Mouse (Mus musculus): Measurements from ENCODE around the gene Baz2b.

The Baz2b gene

GRCm38 (mm10) chr2:60209703-60210651 is at the start of gene Baz2b, which contains the start of gene March7:
Gene Baz2b, minus strand, starts transcription at chr2:60209839.
Gene March7, plus strand, starts transcription at chr2:60209887.
- no peak for DNase-seq (ENCODE audit: extremely low read depth, low read depth)

GRCm38 (mm10) chr2:60259186-60259585 is 49.5 kb upstream of the Baz2b start:
- no peak for DNase-seq (ENCODE audit: extremely low read depth, low read depth)

- no peak for DNase-seq (ENCODE audit: extremely low read depth, low read depth)
Observed at GRCm38 (mm10) chr2:60256751-60257150, 47.1 kb upstream of the Baz2b start.

- DNase-seq (ENCODE audit: extremely low read depth, low read depth), result no peak
Observed at GRCm38 (mm10) chr2:60253506-60253905, 43.9 kb upstream of the Baz2b start.

- DNase-seq (ENCODE audit: extremely low read depth, low read depth), result no peak
Observed at GRCm38 (mm10) chr2:60252782-60253181, 43.1 kb upstream of the Baz2b start.

- no peak for DNase-seq (ENCODE audit: extremely low read depth, low read depth)
Observed at GRCm38 (mm10) chr2:60234506-60234905, 24.9 kb upstream of the Baz2b start.

- DNase-seq (ENCODE audit: extremely low read depth, low read depth), result no peak
Observed at GRCm38 (mm10) chr2:60233147-60233546, 23.5 kb upstream of the Baz2b start.

- DNase-seq (ENCODE audit: extremely low read depth, low read depth), result peak; percentile 35
Observed at GRCm38 (mm10) chr2:60230361-60230760, 20.7 kb upstream of the Baz2b start.

GRCm38 (mm10) chr2:60228470-60228869 is 18.8 kb upstream of the Baz2b start:
- no peak for DNase-seq (ENCODE audit: extremely low read depth, low read depth)

GRCm38 (mm10) chr2:60223489-60223888 is 13.8 kb upstream of the Baz2b start:
- DNase-seq (ENCODE audit: extremely low read depth, low read depth), result no peak

- no peak for DNase-seq (ENCODE audit: extremely low read depth, low read depth)
Observed at GRCm38 (mm10) chr2:60221954-60222353, 12.3 kb upstream of the Baz2b start.

- DNase-seq (ENCODE audit: extremely low read depth, low read depth), result no peak
Observed at GRCm38 (mm10) chr2:60221236-60221635, 11.6 kb upstream of the Baz2b start.

- no peak for DNase-seq (ENCODE audit: extremely low read depth, low read depth)
Observed at GRCm38 (mm10) chr2:60217620-60218019, 8.0 kb upstream of the Baz2b start.

GRCm38 (mm10) chr2:60216547-60217153 is 7.0 kb upstream of the Baz2b start:
- DNase-seq (ENCODE audit: extremely low read depth, low read depth), result no peak

- DNase-seq (ENCODE audit: extremely low read depth, low read depth), result no peak
Observed at GRCm38 (mm10) chr2:60214683-60215082, 5.0 kb upstream of the Baz2b start.

- no peak for DNase-seq (ENCODE audit: extremely low read depth, low read depth)
Observed at GRCm38 (mm10) chr2:60212488-60212887, 2.8 kb upstream of the Baz2b start.

- no peak for DNase-seq (ENCODE audit: extremely low read depth, low read depth)
Observed at GRCm38 (mm10) chr2:60210821-60211220, 1.2 kb upstream of the Baz2b start.

GRCm38 (mm10) chr2:60209122-60209611 is 472 bp downstream of the Baz2b start:
- DNase-seq (ENCODE audit: extremely low read depth, low read depth), result no peak

GRCm38 (mm10) chr2:60205795-60206194 is 3.8 kb downstream of the Baz2b start:
- DNase-seq (ENCODE audit: extremely low read depth, low read depth), result no peak

GRCm38 (mm10) chr2:60204162-60204561 is 5.5 kb downstream of the Baz2b start:
- peak; percentile 74 for DNase-seq (ENCODE audit: extremely low read depth, low read depth)

- no peak for DNase-seq (ENCODE audit: extremely low read depth, low read depth)
Observed at GRCm38 (mm10) chr2:60203733-60204132, 5.9 kb downstream of the Baz2b start.

GRCm38 (mm10) chr2:60202900-60203530 is 6.6 kb downstream of the Baz2b start:
- peak; percentile 58 for DNase-seq (ENCODE audit: extremely low read depth, low read depth)
